Mouse (Mus musculus) small intestine, adult 2 months (tissue): Measurements from ENCODE around the gene 1700001L19Rik.

Source experiments
- CTCF ChIP-seq: fragments of 200-500 bp; IDR thresholded peaks from 2 replicates; pipeline ENCODE4 v1.5.1; 2012; ENCODE audit warnings: low read depth, mild to moderate bottlenecking, control low read depth, inconsistent platforms, low read length, moderate library complexity, mixed read lengths; ENCODE audit not compliant: insufficient replicate concordance, insufficient read length; ENCODE audit errors: extremely low read depth
- POLR2A ChIP-seq: fragments of 200-500 bp; IDR thresholded peaks from 2 replicates; pipeline ENCODE4 v1.6.1; 2012; ENCODE audit warnings: low read depth, mild to moderate bottlenecking, control low read depth, inconsistent platforms, low read length, moderate library complexity

- TF ChIP-seq CTCF (no peak), POLR2A (no peak)
These were observed at the start of gene 1700001L19Rik for GRCm38 (mm10) chr13:68597199-68597598.
